Mouse (Mus musculus) G1E (cell line): ENCODE results near the gene Ctla4.

Experiments used
- CTCF ChIP-seq: IDR thresholded peaks from 2 replicates; pipeline ENCODE4 v1.5.1; 2012; ENCODE audit warnings: low read depth, low read length, inconsistent platforms, mixed read lengths
- GATA1 ChIP-seq: IDR thresholded peaks from 2 replicates; pipeline ENCODE4 v1.6.1; 2012; ENCODE audit warnings: borderline replicate concordance, low read length, inconsistent platforms, mixed read lengths
- GATA2 ChIP-seq: IDR thresholded peaks from 2 replicates; pipeline ENCODE4 v1.6.1; 2012; ENCODE audit warnings: low read depth, low read length, inconsistent platforms, borderline replicate concordance
- POLR2AphosphoS5 ChIP-seq: IDR thresholded peaks from 2 replicates; pipeline ENCODE4 v1.6.1; 2012; ENCODE audit warnings: low read depth, low read length, inconsistent platforms; ENCODE audit not compliant: insufficient replicate concordance
- TAL1 ChIP-seq: conservative IDR thresholded peaks from 2 replicates; pipeline ENCODE4 v1.6.1; 2012; ENCODE audit warnings: low read depth, low read length, inconsistent platforms, mixed read lengths

- TF ChIP-seq CTCF: no peak
- TF ChIP-seq TAL1: no peak
- no peak for TF ChIP-seq GATA2
- no peak for TF ChIP-seq GATA1
- TF ChIP-seq POLR2AphosphoS5: no peak
Observed at GRCm38 (mm10) chr1:60908751-60909161, 22.0 kb downstream of the Ctla4 start.
